Mouse (Mus musculus) thymus, postnatal 25 days (tissue): ENCODE data around the gene Pomt1.
"Not testable (repeated sequence)": the region's sequence is repeated elsewhere in the genome, so short reads cannot be mapped to it uniquely, and the experiment has no call there.

Source experiments
- DNase-seq: peaks from one replicate; pipeline ENCODE4 v3.0.0; 2022

Gene Pomt1

DNA sequence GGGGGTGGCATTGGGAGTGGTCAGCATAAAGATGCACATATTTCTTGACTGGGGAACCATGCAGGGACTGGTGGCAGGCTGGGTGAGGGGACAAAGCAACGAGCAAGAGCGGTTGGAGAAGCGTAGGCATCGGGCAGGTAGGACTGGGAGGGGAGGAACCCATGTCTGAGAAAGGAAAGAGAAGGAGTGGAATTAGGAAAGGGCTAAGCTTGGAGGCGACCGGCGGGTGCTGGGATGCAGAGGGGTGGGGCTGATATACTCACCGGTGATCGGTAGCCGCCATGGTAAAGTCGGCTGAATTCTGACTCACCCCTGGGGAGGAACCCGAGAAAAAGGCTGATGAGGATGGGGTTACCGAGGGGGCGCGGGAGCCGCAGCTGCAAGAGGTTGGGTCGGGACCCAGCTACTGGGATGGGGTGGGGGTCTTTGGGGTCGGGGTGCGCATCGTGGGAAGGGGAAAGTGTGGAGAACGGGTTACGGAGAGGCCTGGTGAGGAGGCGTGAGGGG is 51.0 kb downstream of the Pomt1 start, which contains the start of gene Golga2:
Gene Golga2 (plus strand): TSS at position 51 of the 507 bp plus-strand sequence.
- no peak for DNase-seq

- DNase-seq = peak; percentile 96
Observed at GRCm38 (mm10) chr2:32287923-32288367, 51.6 kb downstream of the Pomt1 start, which contains the start of gene Swi5. Gene Swi5, minus strand, starts transcription at chr2:32288075.

DNA sequence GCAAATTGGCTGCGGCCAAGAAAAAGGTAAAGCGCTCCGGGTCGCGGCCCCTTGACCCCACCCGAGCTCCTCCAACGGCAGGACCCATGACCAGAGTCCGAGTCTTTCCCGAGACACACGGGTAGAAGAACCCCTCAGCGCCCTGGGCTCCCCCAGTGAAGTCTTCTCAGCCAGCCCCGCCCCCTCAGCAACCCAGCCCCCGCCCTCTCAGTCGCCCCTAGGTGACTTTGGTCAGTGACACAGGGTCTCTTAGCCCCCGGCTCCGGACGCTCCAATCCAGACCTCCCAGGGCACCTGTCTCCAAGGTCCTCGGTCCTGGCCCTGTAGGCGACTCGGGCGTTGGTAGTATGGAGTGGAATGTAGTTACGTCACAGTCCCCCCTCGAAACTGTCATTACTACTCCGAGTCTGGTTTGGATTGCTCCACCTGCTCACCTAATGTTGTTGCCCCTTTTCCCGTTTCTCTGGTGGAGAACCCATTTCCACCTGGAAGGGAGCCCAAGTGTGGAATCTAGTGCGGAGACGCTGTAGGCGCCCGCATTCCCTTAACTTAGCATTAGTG is 52.1 kb downstream of the Pomt1 start:
- DNase-seq = no peak

DNA sequence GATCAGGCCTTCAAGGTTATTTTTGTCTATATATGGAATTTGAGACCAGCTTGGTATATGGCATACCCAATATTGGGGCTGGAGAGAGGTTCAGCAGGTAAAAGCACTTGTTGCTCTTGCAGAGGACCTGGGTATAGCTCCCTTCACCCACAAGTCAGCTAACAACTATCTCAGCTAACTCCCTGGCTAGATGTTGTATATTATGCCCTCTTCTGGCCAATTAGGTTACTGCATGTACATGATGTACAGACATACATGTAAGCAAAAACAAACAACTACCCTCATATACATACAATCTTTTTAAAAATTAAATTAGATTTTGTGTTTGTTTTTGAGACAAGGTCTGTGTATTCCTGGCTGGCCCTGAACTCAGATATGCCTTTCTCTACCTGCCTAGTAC is 53.2 kb downstream of the Pomt1 start:
- DNase-seq = no peak

GRCm38 (mm10) chr2:32294348-32294747 is 58.0 kb downstream of the Pomt1 start:
- DNase-seq = no peak

GRCm38 (mm10) chr2:32295285-32295684 is 58.9 kb downstream of the Pomt1 start:
- no peak for DNase-seq

- DNase-seq = not testable (repeated sequence)
Observed at GRCm38 (mm10) chr2:32295842-32296241, 59.5 kb downstream of the Pomt1 start.

DNA sequence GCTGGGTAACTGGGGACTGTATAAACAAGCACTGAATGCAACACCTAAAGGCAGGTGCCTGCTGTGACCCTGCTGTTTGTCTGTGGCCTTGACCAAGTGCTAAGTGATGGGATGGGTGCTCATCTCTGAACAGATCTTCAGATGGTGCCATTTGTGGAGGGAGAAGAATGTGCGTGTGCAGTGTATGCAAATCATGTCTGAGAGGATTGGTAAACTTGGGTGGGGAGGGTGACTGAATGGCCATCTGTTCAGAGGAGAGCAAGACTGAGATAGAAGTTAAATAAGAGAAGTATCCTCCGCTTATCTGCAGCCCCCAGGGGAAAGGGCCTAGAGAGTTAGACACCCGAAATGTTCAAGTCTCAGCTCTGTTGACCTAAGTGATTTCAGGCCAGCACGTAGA is 63.1 kb downstream of the Pomt1 start:
- no peak for DNase-seq

- DNase-seq = no peak
Observed at GRCm38 (mm10) chr2:32302952-32303351, 66.6 kb downstream of the Pomt1 start.

- peak; percentile 70 for DNase-seq
Observed at GRCm38 (mm10) chr2:32304145-32304832, 67.9 kb downstream of the Pomt1 start.
